Comparison of ENCODE assay signal across 14 mouse cellular contexts in the genomic region with DNA sequence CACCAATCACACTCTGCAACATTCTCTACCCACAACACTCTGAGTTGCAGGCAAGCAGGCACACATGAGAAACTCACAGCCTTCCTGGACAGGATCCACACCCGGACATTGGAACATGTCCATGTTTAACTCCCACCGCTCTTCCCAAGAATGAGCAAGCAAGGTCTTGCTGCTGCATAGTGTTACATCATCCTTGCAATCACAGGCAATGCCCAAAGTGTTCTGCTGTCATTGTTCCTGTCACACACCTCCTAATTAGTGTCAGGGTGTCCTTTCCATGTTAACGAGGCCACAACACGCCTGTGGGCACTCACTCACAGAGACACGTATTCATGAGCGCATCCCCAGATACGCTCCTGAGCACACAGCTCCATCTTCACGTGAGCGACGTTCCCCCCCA.
DNase-seq lines count a peak whose midpoint lies in the region; ATAC-seq and TF ChIP-seq lines count a peak whose summit lies in the region.
"Had no signal": no experiment of that assay in that cellular context is flagged by ENCODE, and none has a peak within 500 bp of the region (broad histone marks: within the 10 kb centered on the region; RNA-seq: fewer than 3 reads in every experiment).

No protein-coding gene starts in this region.

- no peak overlapping the region for H3K27ac ChIP-seq in forebrain, postnatal 0 days (ENCODE audit: low read depth, low read length)
- H3K27ac ChIP-seq in forebrain, embryonic 12.5 days = no peak overlapping the region
- no peak overlapping the region for H3K27ac ChIP-seq in lung, embryonic 16.5 days (ENCODE audit: low read length)
- H3K27ac ChIP-seq in gastrocnemius, adult 2 months = no peak overlapping the region
- H3K27ac ChIP-seq: heart, embryonic 15.5 days; liver, embryonic 14.5 days; midbrain, embryonic 13.5 days; neural tube, embryonic 15.5 days had no signal

- no peak overlapping the region for H3K4me3 ChIP-seq in forebrain, postnatal 0 days (ENCODE audit: low read depth, low read length)
- no peak overlapping the region for H3K4me3 ChIP-seq in forebrain, embryonic 12.5 days (replicated peaks)
- H3K4me3 ChIP-seq in lung, embryonic 16.5 days (ENCODE audit: low read length) = no peak overlapping the region
- H3K4me3 ChIP-seq in myocyte = no peak overlapping the region
- no peak overlapping the region for H3K4me3 ChIP-seq in gastrocnemius, adult 2 months
- H3K4me3 ChIP-seq: heart, embryonic 15.5 days; midbrain, embryonic 13.5 days; neural tube, embryonic 15.5 days had no signal

- 44% methylated on average over 10 of the region's 10 CpGs for WGBS in forebrain, postnatal 0 days
- 66% methylated on average over 10 of the region's 10 CpGs for WGBS in forebrain, embryonic 12.5 days
- WGBS in lung, embryonic 16.5 days = 62% methylated on average over 10 of the region's 10 CpGs

- ATAC-seq in forebrain, postnatal 0 days = 0 out of 2 replicates have a peak, but pooled peaks have one; percentile 23
- no peak for ATAC-seq in forebrain, embryonic 12.5 days (ENCODE audit: low FRiP score)
- ATAC-seq in lung, embryonic 16.5 days (ENCODE audit: low read depth) = peak; percentile 31; the same call in 1 of the 2 replicates
- ATAC-seq: midbrain, embryonic 13.5 days had no signal

- no peaks in the 10 kb centered on the region for H3K9me3 ChIP-seq in forebrain, postnatal 0 days (ENCODE audit: low read length)
- H3K9me3 ChIP-seq in forebrain, embryonic 12.5 days = no peaks in the 10 kb centered on the region
- H3K9me3 ChIP-seq in lung, embryonic 16.5 days (ENCODE audit: control insufficient read depth, low read length) = no peaks in the 10 kb centered on the region
- H3K9me3 ChIP-seq: heart, embryonic 15.5 days; midbrain, embryonic 13.5 days; neural tube, embryonic 15.5 days had no signal

- no peaks in the 10 kb centered on the region for H3K79me2 ChIP-seq in myocyte (ENCODE audit: control insufficient read depth, insufficient read depth)

- H3K27me3 ChIP-seq in forebrain, postnatal 0 days (ENCODE audit: insufficient read depth, low read length) = no peaks in the 10 kb centered on the region
- no peaks in the 10 kb centered on the region for H3K27me3 ChIP-seq in forebrain, embryonic 12.5 days
- H3K27me3 ChIP-seq in lung, embryonic 16.5 days (ENCODE audit: control insufficient read depth, insufficient read depth, low read depth, low read length) = no peaks in the 10 kb centered on the region
- no peaks in the 10 kb centered on the region for H3K27me3 ChIP-seq in myocyte (ENCODE audit: control insufficient read depth, insufficient read depth, insufficient read length)
- H3K27me3 ChIP-seq: heart, embryonic 15.5 days; midbrain, embryonic 13.5 days; neural tube, embryonic 15.5 days had no signal

- H3K4me2 ChIP-seq in forebrain, postnatal 0 days (ENCODE audit: low read depth) = no peak overlapping the region
- no peak overlapping the region for H3K4me2 ChIP-seq in forebrain, embryonic 12.5 days
- no peak overlapping the region for H3K4me2 ChIP-seq in lung, embryonic 16.5 days (ENCODE audit: low read depth, low read length)
- peak overlapping the region; percentile 3 for H3K4me2 ChIP-seq in myocyte (ENCODE audit: low read depth)
- H3K4me2 ChIP-seq: heart, embryonic 15.5 days; midbrain, embryonic 13.5 days; neural tube, embryonic 15.5 days had no signal

- intact Hi-C loops in gastrocnemius, adult 2 months (cut with DNase I) = no loop called here

- DNase-seq in forebrain, postnatal 0 days = no peak
- DNase-seq in lung, adult 18-20 months = no peak
- peak; percentile 51 for DNase-seq in brain, embryonic 14.5 days (ENCODE audit: low read depth)
- DNase-seq in gastrocnemius, adult 2 months = no peak
- no peak for DNase-seq in urinary bladder, postnatal 25 days (ENCODE audit: low spot score)
- DNase-seq: embryo, embryonic 11 days; kidney, postnatal 36 days had no signal

- no peak for TF ChIP-seq POLR2A in brain, embryonic 14.5 days (IDR thresholded peaks at IDR 0.05; ENCODE audit: borderline replicate concordance, extremely low read depth, insufficient read depth, insufficient read length, poor library complexity, severe bottlenecking)
- TF ChIP-seq POLR2A in myocyte (IDR thresholded peaks at IDR 0.05; ENCODE audit: insufficient read length, low read depth) = no peak

- H3ac ChIP-seq in myocyte (ENCODE audit: control insufficient read depth, insufficient read length) = no peak overlapping the region

- TF ChIP-seq CTCF in forebrain, postnatal 0 days (IDR thresholded peaks at IDR 0.05; ENCODE audit: low read depth) = no peak
- TF ChIP-seq CTCF in brain, embryonic 14.5 days (IDR thresholded peaks at IDR 0.05; ENCODE audit: borderline replicate concordance, extremely low read depth, insufficient read depth, insufficient read length) = no peak
- no peak for TF ChIP-seq CTCF in gastrocnemius, adult 2 months (IDR thresholded peaks at IDR 0.05)

- no peak overlapping the region for H3K9ac ChIP-seq in forebrain, postnatal 0 days
- no peak overlapping the region for H3K9ac ChIP-seq in forebrain, embryonic 12.5 days
- H3K9ac ChIP-seq in lung, embryonic 16.5 days (ENCODE audit: low read length) = no peak overlapping the region
- H3K9ac ChIP-seq: heart, embryonic 15.5 days; liver, embryonic 14.5 days; midbrain, embryonic 13.5 days; neural tube, embryonic 15.5 days had no signal

- peaks cover 4% of the 10 kb centered on the region; the same call in 1 of the 2 replicates for H3K4me1 ChIP-seq in forebrain, postnatal 0 days (ENCODE audit: insufficient read depth)
- H3K4me1 ChIP-seq in forebrain, embryonic 12.5 days = peaks cover 7% of the 10 kb centered on the region; the same call in 1 of the 2 replicates
- H3K4me1 ChIP-seq in lung, embryonic 16.5 days (replicated peaks; ENCODE audit: control insufficient read depth, insufficient read depth, low read length) = peaks cover 5% of the 10 kb centered on the region; the same call in 1 of the 2 replicates
- H3K4me1 ChIP-seq: midbrain, embryonic 13.5 days had no signal

- H3K36me3 ChIP-seq in forebrain, postnatal 0 days (ENCODE audit: insufficient read depth) = no peaks in the 10 kb centered on the region
- no peaks in the 10 kb centered on the region for H3K36me3 ChIP-seq in forebrain, embryonic 12.5 days (replicated peaks)
- peaks cover 3% of the 10 kb centered on the region; the same call in 1 of the 2 replicates for H3K36me3 ChIP-seq in lung, embryonic 16.5 days (ENCODE audit: control insufficient read depth, insufficient read depth, low read length)
- H3K36me3 ChIP-seq in myocyte (ENCODE audit: control insufficient read depth, insufficient read depth) = no peaks in the 10 kb centered on the region
- H3K36me3 ChIP-seq: heart, embryonic 15.5 days; midbrain, embryonic 13.5 days; neural tube, embryonic 15.5 days had no signal

TF ChIP-seq in myocyte, 11 proteins besides CTCF, POLR2A, EP300 and RAD21:
- TF ChIP-seq POLR2AphosphoS2 (IDR thresholded peaks at IDR 0.05; ENCODE audit: insufficient read length, low read depth) (peak; percentile 33), CEBPB (IDR thresholded peaks at IDR 0.05; ENCODE audit: insufficient read depth, poor library complexity, severe bottlenecking) (peak; percentile 95), MYOG (IDR thresholded peaks at IDR 0.05; ENCODE audit: control insufficient read depth in 1 of 3, insufficient read depth in 1 of 3, insufficient read length in 2 of 3, low read depth in 2 of 3) (no peak), SRF (IDR thresholded peaks at IDR 0.05; ENCODE audit: control insufficient read depth, insufficient read length, low read depth) (no peak), USF1 (IDR thresholded peaks at IDR 0.05; ENCODE audit: low read depth) (no peak)
TF ChIP-seq in myocyte: peak in this region for 2.
